Mouse (Mus musculus) forebrain, embryonic 16.5 days (tissue): ENCODE results near the gene Esrrb. TPM values are rescaled to one million over a fixed set of nuclear protein-coding genes. Genes with fewer than 3 reads are reported as not detected.

ENCODE experiments used
- ATAC-seq: fragments of 200-750 bp; cut with Nextera tagmentation; 2 replicates; pipeline ENCODE4 v1.8.0; 2017; ENCODE audit warnings: mild to moderate bottlenecking, moderate library complexity
- H3K27ac ChIP-seq: fragments of 300-500 bp; sonication (generic); 2 replicates; pipeline ENCODE4 v1.5.1; 2014; ENCODE audit warnings: low read length, control low read depth
- H3K27me3 ChIP-seq: fragments of 300-500 bp; sonication (generic); replicated peaks from 2 replicates; pipeline ENCODE4 v1.6.1; 2014; ENCODE audit warnings: low read length; ENCODE audit not compliant: control insufficient read depth, insufficient read depth
- H3K36me3 ChIP-seq: fragments of 300-500 bp; sonication (generic); 2 replicates; pipeline ENCODE4 v1.6.1; 2014; ENCODE audit not compliant: control insufficient read depth, insufficient read depth
- H3K4me1 ChIP-seq: fragments of 300-500 bp; sonication (generic); replicated peaks from 2 replicates; pipeline ENCODE4 v1.6.1; 2014; ENCODE audit warnings: low read length; ENCODE audit not compliant: control insufficient read depth, insufficient read depth
- H3K4me2 ChIP-seq: fragments of 300-500 bp; sonication (generic); 2 replicates; pipeline ENCODE4 v1.6.1; 2014; ENCODE audit warnings: mild to moderate bottlenecking, low read length, control low read depth
- H3K4me3 ChIP-seq: fragments of 300-500 bp; sonication (generic); replicated peaks from 2 replicates; pipeline ENCODE4 v1.5.1; 2014; ENCODE audit warnings: mild to moderate bottlenecking, low read length, control low read depth
- H3K9ac ChIP-seq: fragments of 300-500 bp; sonication (generic); replicated peaks from 2 replicates; pipeline ENCODE4 v1.6.1; 2014; ENCODE audit warnings: low read depth, low read length, control low read depth
- H3K9me3 ChIP-seq: fragments of 300-500 bp; sonication (generic); 2 replicates; pipeline ENCODE4 v1.6.1; 2016; ENCODE audit warnings: low read length; ENCODE audit not compliant: control insufficient read depth
- WGBS: fragments of 180-500 bp; shearing (Covaris S2); extraction: QIAGEN DNeasy Blood & Tissue Kit; methylation state at CpG from one replicate; pipeline ENCODE4 v1.1.7; 2014; 5-methylcytosine and 5-hydroxymethylcytosine counted together
- polyA plus RNA-seq: library from polyadenylated mRNA; unstranded; fragments of >200 nt; fragmentation: Nextera tagmentation; extraction: Ambion mirVana; gene quantifications from 2 replicates; pipeline ENCODE4 v1.2.1, GENCODE M21; 2015

Gene Esrrb
- polyA plus RNA-seq: 0.24 and 0.27 TPM in 2 replicates

DNA sequence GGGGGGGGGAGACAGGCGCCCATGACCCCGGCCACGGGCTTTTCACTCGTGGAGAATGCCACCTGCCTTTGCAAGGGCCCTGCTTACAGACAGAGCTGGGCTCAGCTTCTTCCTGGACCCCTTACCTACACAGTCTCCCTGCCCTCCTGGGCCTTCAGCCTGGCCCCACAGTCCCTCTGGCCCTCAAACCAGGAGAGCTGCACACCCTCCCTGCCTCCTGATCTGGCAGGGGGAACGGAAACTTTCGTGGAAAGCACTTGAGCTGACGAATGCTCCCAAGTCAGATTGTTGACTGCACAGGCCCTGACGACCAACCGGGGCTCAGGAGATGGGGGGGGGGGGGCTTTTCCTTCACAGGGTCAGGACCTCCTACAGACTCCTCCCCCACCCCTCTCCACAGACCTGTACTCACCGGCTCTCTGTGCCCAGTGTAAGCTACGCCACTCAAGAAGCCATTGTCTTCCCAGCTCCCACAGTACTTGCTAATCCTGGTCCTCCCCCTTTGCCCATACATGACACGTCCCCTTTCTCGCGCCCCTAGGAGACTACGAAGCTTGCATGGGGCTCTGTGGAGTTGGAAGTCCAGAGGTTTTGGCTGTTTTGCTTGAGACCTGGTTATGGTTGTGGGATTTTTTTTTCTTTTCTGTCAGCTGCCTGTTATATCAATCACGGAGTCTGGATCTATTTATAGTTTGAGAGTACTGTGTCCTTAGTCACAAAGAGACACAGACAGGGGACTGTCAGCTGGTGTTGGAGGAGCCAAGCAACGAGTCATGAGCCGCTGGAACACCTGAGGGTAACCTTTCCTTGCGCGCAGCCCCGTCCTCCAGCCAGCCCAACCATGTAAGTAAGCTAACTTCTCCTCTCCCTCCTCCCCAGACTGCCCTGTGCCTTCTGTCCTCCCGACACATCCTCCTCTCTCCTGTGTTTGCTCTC, at the start of gene Esrrb:
Gene Esrrb, plus strand, starts transcription at position 422 of the 936 bp plus-strand sequence.
- no peak for ATAC-seq
- Histone ChIP-seq H3K4me1 (peaks cover 27% of the 10 kb centered on the region), H3K9ac (no peak within 1 kb of the TSS), H3K27me3 (no peaks in the 10 kb centered on the region), H3K4me2 (no peak within 1 kb of the TSS), H3K4me3 (no peak within 1 kb of the TSS), H3K36me3 (no peaks in the 10 kb centered on the region), H3K9me3 (no peaks in the 10 kb centered on the region), H3K27ac (no peak within 1 kb of the TSS)
- 32% methylated on average over 22 of the region's 22 CpGs for WGBS

DNA sequence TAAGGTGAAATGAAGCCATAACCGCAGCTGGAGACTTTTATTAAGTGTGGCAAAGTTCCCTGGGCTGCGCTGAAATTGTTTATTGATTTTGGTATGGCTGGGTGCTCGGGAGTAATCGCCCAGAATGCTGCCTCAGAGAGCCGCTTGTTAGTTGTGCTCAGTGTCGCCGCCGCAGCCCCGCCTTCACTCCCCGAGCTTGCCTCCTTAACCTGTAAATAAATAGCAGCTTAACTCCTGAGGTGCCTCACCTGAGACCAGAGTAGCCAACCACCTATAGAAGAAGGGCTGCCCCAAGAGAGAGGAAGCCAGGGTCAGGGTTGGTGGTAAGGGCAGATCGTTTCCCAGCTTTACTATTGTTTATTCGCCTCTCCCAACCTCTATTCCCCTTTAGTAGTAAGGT, 40.3 kb upstream of the Esrrb start:
- H3K9ac ChIP-seq: no peak overlapping the region
- no peak overlapping the region for H3K4me2 ChIP-seq
- H3K27me3 ChIP-seq: peaks cover 4% of the 10 kb centered on the region; the same call in 1 of the 2 replicates
- no peak overlapping the region for H3K4me3 ChIP-seq
- no peaks in the 10 kb centered on the region for H3K4me1 ChIP-seq
- ATAC-seq: no peak
- no peak overlapping the region for H3K27ac ChIP-seq
- no peaks in the 10 kb centered on the region for H3K36me3 ChIP-seq
- 20% methylated on average over 12 of the region's 12 CpGs for WGBS
- no peaks in the 10 kb centered on the region for H3K9me3 ChIP-seq

DNA sequence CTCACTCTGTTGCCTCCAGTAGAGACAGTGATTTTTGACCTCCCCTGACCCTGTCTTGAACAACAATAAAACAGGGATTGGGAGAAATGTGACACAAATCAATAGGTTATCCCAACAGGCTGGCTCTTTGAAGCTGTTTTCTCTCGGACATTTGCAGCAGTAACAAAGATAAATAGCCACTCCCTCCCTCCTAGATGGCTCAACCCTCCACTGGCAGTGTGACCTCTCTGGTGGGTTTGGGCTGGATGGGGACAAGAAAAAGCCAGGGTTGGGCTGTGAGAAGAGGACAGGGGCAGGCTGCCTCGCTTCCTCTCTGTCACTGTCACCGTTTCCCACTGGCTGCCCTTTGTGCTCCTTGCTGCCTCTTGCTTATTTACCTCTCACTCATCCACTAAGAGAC, 36.6 kb upstream of the Esrrb start:
- Histone ChIP-seq H3K4me1 (no peaks in the 10 kb centered on the region), H3K9ac (no peak overlapping the region), H3K4me2 (no peak overlapping the region), H3K27ac (no peak overlapping the region), H3K27me3 (peaks cover 4% of the 10 kb centered on the region; the same call in 1 of the 2 replicates), H3K9me3 (no peaks in the 10 kb centered on the region), H3K36me3 (no peaks in the 10 kb centered on the region), H3K4me3 (no peak overlapping the region)
- 53% methylated on average over 3 of the region's 3 CpGs for whole genome bisulfite sequencing
- no peak for ATAC-seq

GRCm38 (mm10) chr12:86329813-86330212, 31.1 kb upstream of the Esrrb start:
- ATAC-seq: no peak
- Histone ChIP-seq H3K9ac (no peak overlapping the region), H3K9me3 (no peaks in the 10 kb centered on the region), H3K4me3 (no peak overlapping the region), H3K4me2 (no peak overlapping the region), H3K36me3 (no peaks in the 10 kb centered on the region), H3K27me3 (no peaks in the 10 kb centered on the region), H3K4me1 (peaks cover 5% of the 10 kb centered on the region; the same call in 1 of the 2 replicates), H3K27ac (no peak overlapping the region)
- 51% methylated on average over 4 of the region's 4 CpGs for WGBS

DNA sequence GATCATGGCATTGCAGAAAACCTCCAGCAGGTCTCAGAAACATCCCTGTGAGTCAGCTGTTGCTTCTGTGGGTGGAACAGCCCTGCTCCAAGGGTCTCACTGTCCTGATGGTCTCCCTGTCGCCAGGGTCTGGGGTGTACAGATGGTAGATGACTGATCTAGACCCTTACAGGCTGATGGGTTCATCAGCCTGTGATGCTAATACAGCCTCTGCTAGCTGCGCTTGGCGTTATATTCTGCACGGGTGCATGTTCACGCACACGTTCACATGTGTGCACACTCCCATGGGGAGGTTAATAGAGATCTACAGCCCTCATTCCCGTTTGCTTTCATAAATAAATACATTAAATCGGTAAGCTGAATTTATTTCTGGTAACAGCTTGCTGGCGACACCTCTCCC, 30.2 kb upstream of the Esrrb start:
- 0 out of 2 replicates have a peak, but pooled peaks have one; percentile 23 for ATAC-seq
- H3K4me2 ChIP-seq: peak overlapping the region; percentile 14
- H3K9ac ChIP-seq: no peak overlapping the region
- 58% methylated on average over 9 of the region's 9 CpGs for WGBS
- peaks cover 5% of the 10 kb centered on the region; the same call in 1 of the 2 replicates for H3K4me1 ChIP-seq
- no peaks in the 10 kb centered on the region for H3K27me3 ChIP-seq
- H3K9me3 ChIP-seq: no peaks in the 10 kb centered on the region
- no peak overlapping the region for H3K27ac ChIP-seq
- H3K4me3 ChIP-seq: no peak overlapping the region
- H3K36me3 ChIP-seq: no peaks in the 10 kb centered on the region

GRCm38 (mm10) chr12:86331248-86331647, 29.7 kb upstream of the Esrrb start:
- no peak overlapping the region for H3K27ac ChIP-seq
- no peaks in the 10 kb centered on the region for H3K9me3 ChIP-seq
- WGBS: 35% methylated on average over 10 of the region's 10 CpGs
- H3K4me1 ChIP-seq: peaks cover 5% of the 10 kb centered on the region; the same call in 1 of the 2 replicates
- H3K9ac ChIP-seq: no peak overlapping the region
- no peak overlapping the region for H3K4me3 ChIP-seq
- no peaks in the 10 kb centered on the region for H3K27me3 ChIP-seq
- H3K4me2 ChIP-seq: peak overlapping the region; percentile 14; the same call in 1 of the 2 replicates
- ATAC-seq: no peak
- H3K36me3 ChIP-seq: no peaks in the 10 kb centered on the region

DNA sequence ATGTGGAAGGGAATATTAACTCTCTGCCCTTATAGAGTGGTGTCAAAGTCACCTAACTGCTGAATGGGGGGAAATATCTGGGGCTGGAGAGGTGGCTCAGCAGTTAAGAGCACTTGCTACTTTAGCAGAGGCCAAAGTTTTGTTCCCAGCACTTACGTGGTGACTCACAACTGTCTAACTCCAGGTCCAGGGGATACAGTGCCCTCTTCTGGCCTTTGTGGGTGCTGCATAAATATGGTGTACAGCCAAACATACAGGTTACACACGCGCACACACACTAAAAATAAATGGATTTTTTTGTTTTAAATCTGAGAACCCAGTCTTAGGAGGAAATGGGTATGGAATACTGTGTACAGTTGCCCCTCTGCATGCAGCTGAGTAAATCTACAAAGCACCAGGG, 24.7 kb upstream of the Esrrb start:
- H3K36me3 ChIP-seq: no peaks in the 10 kb centered on the region
- no peaks in the 10 kb centered on the region for H3K9me3 ChIP-seq
- H3K4me2 ChIP-seq: no peak overlapping the region
- peaks cover 1% of the 10 kb centered on the region; the same call in 1 of the 2 replicates for H3K4me1 ChIP-seq
- no peaks in the 10 kb centered on the region for H3K27me3 ChIP-seq
- H3K27ac ChIP-seq: no peak overlapping the region
- 96% methylated on average over 3 of the region's 3 CpGs for WGBS
- no peak overlapping the region for H3K9ac ChIP-seq
- H3K4me3 ChIP-seq: no peak overlapping the region
- ATAC-seq: no peak

DNA sequence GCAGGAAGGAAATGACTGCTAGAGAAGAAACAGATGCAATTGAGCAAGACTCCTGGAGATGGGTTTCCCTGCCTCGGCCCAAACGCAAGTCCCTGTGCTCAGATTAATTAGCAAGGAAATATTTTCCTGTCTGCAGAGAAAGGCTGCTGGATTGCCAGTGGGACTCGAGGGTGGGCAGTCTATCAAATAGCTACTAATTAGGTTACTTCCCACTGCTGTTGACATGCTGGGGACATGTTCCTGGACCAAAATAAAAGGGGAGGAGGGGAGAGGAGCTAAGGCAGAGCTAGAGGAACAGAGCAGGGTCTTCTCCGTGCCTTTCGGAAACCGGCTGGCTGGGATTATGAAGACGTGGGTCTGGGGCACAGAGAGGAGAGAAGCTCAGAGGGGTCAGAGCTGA, 24.0 kb upstream of the Esrrb start:
- Histone ChIP-seq H3K4me2 (no peak overlapping the region), H3K27me3 (no peaks in the 10 kb centered on the region), H3K9me3 (no peaks in the 10 kb centered on the region), H3K27ac (no peak overlapping the region), H3K36me3 (no peaks in the 10 kb centered on the region), H3K4me3 (no peak overlapping the region), H3K9ac (no peak overlapping the region), H3K4me1 (peaks cover 4% of the 10 kb centered on the region; the same call in 1 of the 2 replicates)
- WGBS: 17% methylated on average over 7 of the region's 7 CpGs
- peak; percentile 61; the same call in 1 of the 2 replicates for ATAC-seq

DNA sequence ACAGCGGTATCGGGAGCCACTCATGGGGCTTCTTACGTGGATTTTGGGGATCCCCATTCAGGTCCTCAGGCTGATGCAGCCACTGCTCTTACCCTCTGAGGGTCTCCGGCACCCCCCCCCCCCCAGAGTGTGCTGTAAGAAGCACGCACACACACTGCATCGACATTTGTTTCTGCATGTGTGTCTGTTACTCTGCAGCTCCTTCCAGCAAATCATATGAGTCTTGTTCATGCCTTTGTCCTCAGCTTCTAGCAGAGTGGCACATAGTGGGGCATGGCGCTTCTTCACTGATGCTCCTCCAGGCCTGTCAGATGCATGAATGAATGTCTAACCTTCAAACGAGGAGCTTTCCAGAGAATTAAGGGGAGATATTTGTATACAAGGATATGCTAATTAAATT, 11.4 kb upstream of the Esrrb start:
- no peaks in the 10 kb centered on the region for H3K9me3 ChIP-seq
- no peak overlapping the region for H3K4me3 ChIP-seq
- ATAC-seq: peak; percentile 52
- peaks cover 7% of the 10 kb centered on the region for H3K4me1 ChIP-seq
- no peaks in the 10 kb centered on the region for H3K36me3 ChIP-seq
- no peak overlapping the region for H3K27ac ChIP-seq
- H3K9ac ChIP-seq: no peak overlapping the region
- 46% methylated on average over 8 of the region's 8 CpGs for WGBS
- no peak overlapping the region for H3K4me2 ChIP-seq
- H3K27me3 ChIP-seq: no peaks in the 10 kb centered on the region
